29 mouse cellular contexts compared by ENCODE assay signal in genomic region chr13:75319780-75320179, GRCm38 (mm10).
DNase-seq lines count a peak whose midpoint lies in the region; ATAC-seq and TF ChIP-seq lines count a peak whose summit lies in the region.
"Had no signal": no experiment of that assay in that cellular context is flagged by ENCODE, and none has a peak within 500 bp of the region (broad histone marks: within the 10 kb centered on the region; RNA-seq: fewer than 3 reads in every experiment).

No protein-coding gene starts in this region.

- no peak overlapping the region for H3K4me2 ChIP-seq in kidney, postnatal 0 days (ENCODE audit: low read length)
- peak overlapping the region; percentile 24 for H3K4me2 ChIP-seq in myocyte (ENCODE audit: low read depth)
- H3K4me2 ChIP-seq: forebrain, embryonic 12.5 days; heart, embryonic 12.5 days; hindbrain, embryonic 13.5 days; midbrain, embryonic 11.5 days; neural tube, embryonic 12.5 days had no signal

- H3ac ChIP-seq in myocyte (ENCODE audit: control insufficient read depth, insufficient read length): no peak overlapping the region

- no peak for ATAC-seq in kidney, postnatal 0 days (replicated peaks; ENCODE audit: low FRiP score, low read depth)
- ATAC-seq: forebrain, postnatal 0 days; intestine, postnatal 0 days; midbrain, embryonic 16.5 days had no signal

- H3K27me3 ChIP-seq in kidney, adult 2 months (replicated peaks; ENCODE audit: control insufficient read depth, insufficient read depth, low read length): no peaks in the 10 kb centered on the region
- no peaks in the 10 kb centered on the region for H3K27me3 ChIP-seq in kidney, postnatal 0 days (ENCODE audit: insufficient read depth, low read length)
- no peaks in the 10 kb centered on the region for H3K27me3 ChIP-seq in myocyte (ENCODE audit: control insufficient read depth, insufficient read depth, insufficient read length)
- H3K27me3 ChIP-seq: forebrain, embryonic 12.5 days; heart, embryonic 12.5 days; hindbrain, embryonic 13.5 days; neural tube, embryonic 12.5 days had no signal

- DNase-seq in kidney, adult 2 months: peak; percentile 28
- no peak for DNase-seq in kidney, postnatal 25 days
- peak; percentile 80 for DNase-seq in kidney, postnatal 0 days (ENCODE audit: low spot score)
- no peak for DNase-seq in kidney, adult 11 months
- DNase-seq in frontal cortex, postnatal 14 days (ENCODE audit: low spot score in 2 of 2): no peak
- DNase-seq: adrenal gland, postnatal 25 days; cerebellum, adult 11-12 months; cerebellum, adult 9-11 months; forebrain, postnatal 0 days; gastrocnemius, postnatal 25 days; heart, adult 18-20 months; heart, postnatal 4 days; lung, adult 2 months; lung, postnatal 14 days; right cerebral cortex, adult 18-20 months; spleen, adult 18-20 months; thymus, postnatal 25 days had no signal

- no peak overlapping the region for H3K27ac ChIP-seq in kidney, adult 2 months (ENCODE audit: insufficient read depth, low read depth, low read length)
- no peak overlapping the region for H3K27ac ChIP-seq in kidney, postnatal 0 days
- H3K27ac ChIP-seq in embryonic fibroblast, embryonic 13.5 days (ENCODE audit: insufficient read depth, low read length): peak overlapping the region; percentile 68; the same call in 1 of the 2 replicates
- H3K27ac ChIP-seq: forebrain, embryonic 12.5 days; hindbrain, embryonic 13.5 days; layer of hippocampus, adult 2 months; left cerebral cortex, adult 2 months; liver, embryonic 14.5 days; neural tube, embryonic 12.5 days had no signal

- H3K36me3 ChIP-seq in kidney, adult 2 months (ENCODE audit: control insufficient read depth, insufficient read depth, low read length): no peaks in the 10 kb centered on the region
- no peaks in the 10 kb centered on the region for H3K36me3 ChIP-seq in kidney, postnatal 0 days (ENCODE audit: insufficient read depth, low read length)
- H3K36me3 ChIP-seq in myocyte (ENCODE audit: control insufficient read depth, insufficient read depth): no peaks in the 10 kb centered on the region
- H3K36me3 ChIP-seq: forebrain, embryonic 12.5 days; heart, embryonic 12.5 days; hindbrain, embryonic 13.5 days; neural tube, embryonic 12.5 days had no signal

- TF ChIP-seq POLR2A in kidney, adult 2 months (IDR thresholded peaks at IDR 0.05; ENCODE audit: low read depth, low read length): no peak
- TF ChIP-seq POLR2A in embryonic fibroblast, embryonic 13.5 days (IDR thresholded peaks at IDR 0.05; ENCODE audit: low read depth, low read length): no peak
- no peak for TF ChIP-seq POLR2A in myocyte (IDR thresholded peaks at IDR 0.05; ENCODE audit: insufficient read length, low read depth)

- no peaks in the 10 kb centered on the region for H3K4me1 ChIP-seq in kidney, adult 2 months (ENCODE audit: control insufficient read depth, insufficient read depth, low read length)
- H3K4me1 ChIP-seq in kidney, postnatal 0 days (replicated peaks; ENCODE audit: insufficient read depth, low read length): no peaks in the 10 kb centered on the region
- peaks cover 2% of the 10 kb centered on the region for H3K4me1 ChIP-seq in embryonic fibroblast, embryonic 13.5 days (ENCODE audit: control insufficient read depth, insufficient read depth, low read length)
- H3K4me1 ChIP-seq: forebrain, embryonic 12.5 days; heart, embryonic 12.5 days; hindbrain, embryonic 13.5 days; neural tube, embryonic 12.5 days had no signal

- no peaks in the 10 kb centered on the region for H3K79me2 ChIP-seq in myocyte (ENCODE audit: control insufficient read depth, insufficient read depth)

- no peak overlapping the region for H3K4me3 ChIP-seq in kidney, adult 2 months (ENCODE audit: insufficient read depth, low read depth, low read length)
- no peak overlapping the region for H3K4me3 ChIP-seq in kidney, postnatal 0 days (replicated peaks; ENCODE audit: low read depth, low read length)
- no peak overlapping the region for H3K4me3 ChIP-seq in embryonic fibroblast, embryonic 13.5 days (ENCODE audit: insufficient read depth, low read length)
- H3K4me3 ChIP-seq in myocyte: no peak overlapping the region
- H3K4me3 ChIP-seq: forebrain, embryonic 12.5 days; heart, embryonic 12.5 days; hindbrain, embryonic 13.5 days; layer of hippocampus, adult 2 months; left cerebral cortex, adult 2 months; neural tube, embryonic 12.5 days had no signal

- H3K9ac ChIP-seq in kidney, postnatal 0 days (ENCODE audit: low read depth, low read length): no peak overlapping the region
- H3K9ac ChIP-seq: forebrain, embryonic 12.5 days; forebrain, postnatal 0 days; heart, embryonic 12.5 days; hindbrain, embryonic 13.5 days; liver, embryonic 14.5 days; neural tube, embryonic 12.5 days had no signal

- no peaks in the 10 kb centered on the region for H3K9me3 ChIP-seq in kidney, postnatal 0 days (replicated peaks; ENCODE audit: low read length)
- H3K9me3 ChIP-seq: forebrain, embryonic 12.5 days; heart, embryonic 12.5 days; hindbrain, embryonic 13.5 days; neural tube, embryonic 12.5 days had no signal

- no peak for TF ChIP-seq CTCF in kidney, adult 2 months (conservative IDR thresholded peaks at IDR 0.05; ENCODE audit: insufficient read depth, insufficient read length, low read depth, low read length)
- no peak for TF ChIP-seq CTCF in kidney, postnatal 0 days (IDR thresholded peaks at IDR 0.05; ENCODE audit: low read depth)
- no peak for TF ChIP-seq CTCF in embryonic fibroblast, embryonic 13.5 days (IDR thresholded peaks at IDR 0.05; ENCODE audit: borderline replicate concordance, insufficient read depth, low read length)

TF ChIP-seq in myocyte, 11 proteins besides CTCF, POLR2A, EP300 and RAD21:
- TF ChIP-seq MAX (IDR thresholded peaks at IDR 0.05; ENCODE audit: low read depth): no peak
- no peak for TF ChIP-seq SRF (IDR thresholded peaks at IDR 0.05; ENCODE audit: control insufficient read depth, insufficient read length, low read depth)
- no peak for TF ChIP-seq POLR2AphosphoS2 (IDR thresholded peaks at IDR 0.05; ENCODE audit: insufficient read length, low read depth)
- no peak for TF ChIP-seq TCF12 (IDR thresholded peaks at IDR 0.05; ENCODE audit: insufficient read depth, poor library complexity, severe bottlenecking)
- TF ChIP-seq CEBPB (IDR thresholded peaks at IDR 0.05; ENCODE audit: insufficient read depth, poor library complexity, severe bottlenecking): no peak
- TF ChIP-seq USF1 (IDR thresholded peaks at IDR 0.05; ENCODE audit: low read depth): no peak
- no peak for TF ChIP-seq MYOG (IDR thresholded peaks at IDR 0.05; ENCODE audit: control insufficient read depth in 1 of 3, insufficient read depth in 1 of 3, insufficient read length in 2 of 3, low read depth in 2 of 3)
- no peak for TF ChIP-seq E2F4 (IDR thresholded peaks at IDR 0.05; ENCODE audit: insufficient read depth)
- no peak for TF ChIP-seq TCF3 (IDR thresholded peaks at IDR 0.05; ENCODE audit: insufficient read length, low read depth)
- no peak for TF ChIP-seq REST (IDR thresholded peaks at IDR 0.05; ENCODE audit: insufficient read depth, insufficient read length)
- TF ChIP-seq MYOD1 (IDR thresholded peaks at IDR 0.05; ENCODE audit: control insufficient read depth in 1 of 3, insufficient read length in 2 of 3, low read depth in 2 of 3): no peak

Comparison
In these comparisons a context has a peak if more than half of its experiments do, and no peak if none do; other contexts are left out.
1. DNase-seq: peak in kidney, adult 2 months (single experiment) and kidney, postnatal 0 days (single experiment); none in kidney, postnatal 25 days (0 of 2), kidney, adult 11 months (single experiment) and frontal cortex, postnatal 14 days (0 of 2).